Mouse (Mus musculus): ENCODE measurements around the gene Sash3.

DNA sequence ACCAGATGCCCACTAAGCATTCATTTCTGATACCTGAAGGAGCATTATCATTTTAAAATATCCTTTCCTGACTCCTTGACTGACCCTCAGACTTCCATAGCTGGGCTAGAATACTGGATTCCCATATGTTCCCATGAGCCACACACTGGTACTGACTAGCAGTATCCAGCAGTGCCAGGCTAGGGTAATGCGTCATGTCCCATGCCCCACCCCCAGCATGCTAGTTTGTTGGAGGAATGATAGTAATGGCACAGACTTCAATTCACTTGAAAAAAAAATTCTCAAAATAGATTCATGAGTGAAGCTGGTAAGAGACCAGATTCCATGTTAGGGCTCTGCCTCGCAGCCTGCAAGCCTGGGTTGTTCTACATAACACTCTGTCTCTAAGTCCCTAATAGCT, 52.8 kb downstream of the Sash3 start:
- TF ChIP-seq EP300 (IDR thresholded peaks at IDR 0.05; ENCODE audit: low read depth) (no peak), CTCF (IDR thresholded peaks at IDR 0.05; ENCODE audit: low read depth) (no peak)

All from liver, embryonic 14.5 days (tissue).